Mouse (Mus musculus) spleen, embryonic (tissue): ENCODE measurements at regions not wholly inside any gene's neighbourhood (a gene's known extent, or its start where the extent isn't known, plus 50 kb on each side); places are given as distances from the start of the nearest gene placed in this dataset.

Experiments
- CTCF ChIA-PET: fragments of 350-600 bp; sonication (Branson Sonifier 250); formaldehyde crosslinking; loops from one replicate; lab custom pipeline; 2022; lab: Charles Lee

GRCm38 (mm10) chr13:91370021-91370420 lies 90.1 kb upstream of the Ssbp2 start:
- CTCF ChIA-PET: no interaction called here

GRCm38 (mm10) chr13:91370441-91370840 lies 89.6 kb upstream of the Ssbp2 start:
- CTCF ChIA-PET: no interaction called here

DNA sequence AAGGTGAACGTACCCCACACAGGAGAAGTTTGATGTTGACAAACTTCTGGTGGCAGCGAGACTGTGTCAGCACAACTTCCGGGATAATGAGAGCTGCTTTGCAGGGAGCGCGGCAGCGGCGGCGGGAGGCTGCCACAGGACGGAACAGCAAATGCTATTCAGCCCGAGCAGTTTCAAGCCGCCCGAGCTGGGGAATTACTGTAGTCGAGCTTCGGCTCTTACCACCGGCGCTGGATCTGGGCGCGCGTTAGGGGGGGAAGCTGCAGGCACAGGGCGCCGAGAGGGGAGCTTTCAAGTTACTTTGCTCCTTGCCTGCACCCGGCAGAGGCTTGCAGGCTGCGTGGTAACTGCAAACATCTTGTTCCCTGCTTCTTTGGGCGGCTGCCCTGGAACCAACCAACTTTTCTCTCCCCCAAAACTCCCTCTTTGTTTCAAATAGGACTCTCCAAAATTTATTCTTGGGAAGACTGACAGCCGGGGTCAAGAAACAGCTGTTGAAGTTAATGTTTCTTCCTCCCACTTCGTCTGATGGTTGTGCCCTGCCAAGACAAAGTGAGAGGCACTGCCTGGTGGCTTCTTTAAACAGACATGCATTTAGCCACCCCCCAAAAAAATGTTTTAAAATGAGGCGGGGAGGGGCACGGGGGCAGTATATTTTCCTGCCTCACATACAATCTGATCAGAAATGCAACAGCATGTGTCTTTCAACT lies 89.0 kb upstream of the Ssbp2 start:
- CTCF ChIA-PET: no interaction called here

- CTCF ChIA-PET: no interaction called here
These were observed 88.5 kb upstream of the Ssbp2 start for GRCm38 (mm10) chr13:91371596-91371987.

DNA sequence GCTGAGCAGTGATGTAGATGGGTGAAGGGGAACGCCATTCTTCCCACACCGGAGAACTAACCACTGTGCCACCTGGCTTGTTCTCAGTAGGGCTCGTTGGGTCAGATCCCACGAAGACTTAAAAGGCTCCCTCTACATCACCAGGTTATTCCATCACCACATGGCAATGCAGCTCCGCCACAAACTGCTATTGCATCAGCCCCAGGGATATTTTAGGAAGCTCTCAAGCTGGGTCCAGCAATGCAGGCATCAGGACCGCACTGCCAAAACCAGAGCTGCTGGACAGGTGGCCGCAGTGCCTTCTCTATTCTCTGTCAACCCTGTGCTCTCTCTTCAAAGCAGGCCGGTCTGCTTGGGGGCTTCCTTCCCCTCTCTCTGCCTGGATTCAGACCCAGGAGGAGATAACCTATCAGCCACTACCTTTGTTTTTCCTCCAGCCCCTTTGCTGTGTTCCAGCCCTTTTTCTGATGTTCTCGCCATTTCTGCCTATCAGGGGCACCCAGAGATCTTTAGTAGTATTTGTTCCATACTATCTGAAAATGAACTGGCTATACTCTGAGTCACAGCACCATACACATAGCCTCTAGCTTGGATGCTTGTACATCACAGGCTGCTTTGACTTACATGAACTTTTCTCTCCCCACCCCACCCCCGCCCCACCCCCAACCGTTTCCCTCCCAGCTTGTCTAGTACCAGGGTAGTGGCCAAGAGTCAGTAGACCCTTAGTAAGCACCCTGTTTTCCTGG lies 87.8 kb upstream of the Ssbp2 start:
- CTCF ChIA-PET: no interaction called here

GRCm38 (mm10) chr13:91374141-91374540 lies 85.9 kb upstream of the Ssbp2 start:
- CTCF ChIA-PET: no interaction called here

- CTCF ChIA-PET: no interaction called here
These were observed 83.5 kb upstream of the Ssbp2 start for GRCm38 (mm10) chr13:91376556-91376955.

- CTCF ChIA-PET: no interaction called here
These were observed 82.7 kb upstream of the Ssbp2 start for GRCm38 (mm10) chr13:91377428-91377827.

- CTCF ChIA-PET: no interaction called here
These were observed 82.1 kb upstream of the Ssbp2 start for GRCm38 (mm10) chr13:91377972-91378371.

DNA sequence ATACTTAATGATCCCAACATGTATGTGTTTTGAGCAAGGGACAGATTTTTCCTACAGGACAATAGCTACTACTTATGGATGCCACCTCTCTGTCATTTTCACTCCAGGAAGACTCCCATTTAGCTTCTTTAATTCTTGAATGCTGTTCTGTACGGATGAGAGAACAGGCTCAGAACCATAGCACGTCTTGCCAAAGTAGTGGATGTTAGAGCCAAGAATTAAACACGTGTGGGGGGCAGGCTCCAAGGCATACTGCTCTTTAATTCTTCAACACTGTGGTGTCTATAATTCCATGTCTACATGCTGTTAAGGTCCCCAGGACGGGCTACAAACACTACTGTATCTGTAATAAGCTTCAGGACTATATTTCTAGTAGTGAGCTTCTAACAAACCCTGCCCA lies 74.7 kb upstream of the Ssbp2 start:
- CTCF ChIA-PET: no interaction called here

GRCm38 (mm10) chr13:91387913-91388312 lies 72.2 kb upstream of the Ssbp2 start:
- CTCF ChIA-PET: no interaction called here

GRCm38 (mm10) chr13:91403632-91404031 lies 56.5 kb upstream of the Ssbp2 start:
- CTCF ChIA-PET: interaction anchor here (0.6 kb wide), 1 partner anchor 24 kb away, joined by 4 read pairs; no protein-coding TSS in a partner anchor

- CTCF ChIA-PET: no interaction called here
These were observed 55.1 kb upstream of the Ssbp2 start for GRCm38 (mm10) chr13:91405027-91405426.

GRCm38 (mm10) chr13:91410116-91410515 lies 50.0 kb upstream of the Ssbp2 start:
- CTCF ChIA-PET: interaction anchor here (0.5 kb wide), 1 partner anchor 144 kb away, joined by 13 read pairs; no protein-coding TSS in a partner anchor
